Mouse (Mus musculus) cerebellum, postnatal 14 days (tissue): Measurements from ENCODE around the gene Kif24.
A peak's percentile ranks its signal among the peaks of the same experiment; 100 is the strongest.
"Not testable (repeated sequence)": the region's sequence is repeated elsewhere in the genome, so short reads cannot be mapped to it uniquely, and the experiment has no call there.

Experiments used
- DNase-seq, 2 experiments: peaks; one replicate each; pipeline ENCODE4 v3.0.0; 2021; ENCODE audit warnings: mixed read lengths in 2 of 2

The Kif24 gene

DNA sequence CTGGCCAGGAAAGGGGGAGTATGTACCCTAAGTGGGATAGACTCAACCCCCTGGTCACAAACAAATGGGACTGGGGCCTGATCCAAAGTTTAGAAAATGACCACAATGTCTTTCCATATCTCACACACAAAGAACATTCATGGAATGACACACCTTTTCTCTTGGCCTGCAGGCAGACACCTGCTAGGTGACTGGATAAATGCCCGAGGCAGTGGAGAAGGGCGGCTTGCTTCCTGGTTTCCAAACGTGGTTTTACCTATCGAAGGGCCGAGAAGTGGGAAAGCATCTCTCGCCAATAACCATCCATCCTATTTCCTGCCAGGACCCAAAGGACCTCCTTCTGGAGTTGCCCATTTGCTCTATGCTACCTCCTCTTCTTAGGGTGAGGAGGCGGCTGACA lies 28.3 kb upstream of the Kif24 start:
- peak; percentile 71 to 75 for DNase-seq

DNA sequence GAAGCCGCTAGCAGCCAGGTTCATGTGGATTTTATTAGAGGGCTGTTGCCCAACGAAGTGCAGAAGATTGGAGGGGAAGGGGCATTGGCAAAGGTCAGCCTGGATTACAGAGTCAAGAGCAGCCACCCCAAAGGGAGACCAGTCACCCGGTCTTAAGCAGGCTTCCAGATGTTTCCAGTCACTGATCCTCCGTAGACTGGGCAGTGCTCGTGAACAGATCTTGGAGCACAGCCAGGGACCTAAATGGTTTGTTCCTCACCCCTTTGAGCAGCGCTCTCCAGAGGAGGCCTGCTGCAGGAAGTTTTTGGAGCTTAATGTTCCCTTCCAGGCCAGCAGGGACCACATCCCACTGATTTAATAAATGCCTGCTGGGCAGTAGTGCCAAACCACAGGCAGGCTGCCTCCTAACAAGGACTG lies 16.9 kb upstream of the Kif24 start:
- DNase-seq: peak in 1 of 2 experiments; percentile 26

DNA sequence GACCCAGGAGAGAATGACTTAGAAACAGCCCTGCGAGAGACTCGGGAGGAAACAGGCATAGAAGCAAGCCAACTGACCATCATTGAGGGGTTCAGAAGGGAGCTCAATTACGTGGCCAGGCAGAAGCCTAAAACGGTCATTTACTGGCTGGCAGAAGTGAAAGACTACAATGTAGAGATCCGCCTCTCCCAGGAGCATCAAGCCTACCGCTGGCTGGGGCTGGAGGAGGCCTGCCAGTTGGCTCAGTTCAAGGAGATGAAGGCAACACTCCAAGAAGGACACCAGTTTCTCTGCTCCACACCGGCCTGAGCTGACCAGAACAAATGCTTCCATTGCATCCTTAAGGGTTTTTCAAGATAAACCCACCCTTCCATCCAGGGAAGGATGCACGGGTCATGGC lies 15.6 kb upstream of the Kif24 start:
- peak; percentile 58 to 60 for DNase-seq

DNA sequence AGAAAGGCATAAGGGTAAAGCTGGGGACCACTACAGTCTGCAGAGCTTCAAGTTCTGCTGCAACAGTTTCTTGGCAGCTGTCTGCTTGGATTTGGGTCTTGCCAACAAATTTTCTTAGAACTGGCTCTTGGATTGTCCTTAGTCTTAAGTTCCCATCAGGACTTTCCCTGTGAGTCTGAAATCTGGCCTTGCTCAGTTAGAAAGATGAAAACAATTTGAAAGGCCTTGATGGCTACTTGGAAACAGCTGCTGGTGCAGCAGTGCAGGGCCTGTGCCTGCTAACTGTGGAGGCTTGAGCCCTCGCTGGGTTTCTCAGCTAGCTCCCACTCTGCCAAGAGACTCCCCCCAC lies 14.7 kb upstream of the Kif24 start:
- no peak for DNase-seq

DNA sequence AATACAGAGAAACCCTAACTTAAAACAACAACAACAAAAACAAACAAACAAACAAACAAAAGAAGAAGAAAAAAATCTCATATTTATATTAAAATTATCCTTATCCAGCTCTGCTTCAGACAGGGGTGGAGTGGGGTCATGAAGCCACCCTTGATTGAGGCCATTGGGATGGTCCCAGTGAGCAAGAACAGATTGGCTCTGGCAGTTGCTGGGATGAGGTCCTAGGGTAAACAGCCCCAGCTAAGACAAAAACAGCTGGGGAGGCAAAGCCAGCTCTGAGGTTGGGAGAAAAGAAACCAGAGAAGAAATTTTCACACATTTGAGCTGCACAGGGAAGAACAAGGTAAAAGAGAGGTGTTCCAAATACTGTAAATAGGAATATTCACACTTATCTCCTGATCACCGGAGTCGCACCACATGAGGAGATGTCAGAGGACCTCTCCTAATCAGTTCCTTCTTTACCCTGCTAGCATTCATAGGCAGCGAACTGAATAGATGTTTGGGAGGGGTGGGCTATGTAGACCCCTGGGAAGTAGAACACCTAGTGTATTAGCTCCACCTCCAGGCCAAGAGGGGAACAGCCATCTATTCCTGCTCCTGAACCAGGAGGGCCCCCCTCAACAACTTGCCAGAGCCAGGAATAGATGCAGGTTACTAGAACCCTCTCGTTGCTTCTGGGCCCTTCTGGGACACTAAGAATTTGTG lies 14.2 kb upstream of the Kif24 start:
- no peak for DNase-seq

DNA sequence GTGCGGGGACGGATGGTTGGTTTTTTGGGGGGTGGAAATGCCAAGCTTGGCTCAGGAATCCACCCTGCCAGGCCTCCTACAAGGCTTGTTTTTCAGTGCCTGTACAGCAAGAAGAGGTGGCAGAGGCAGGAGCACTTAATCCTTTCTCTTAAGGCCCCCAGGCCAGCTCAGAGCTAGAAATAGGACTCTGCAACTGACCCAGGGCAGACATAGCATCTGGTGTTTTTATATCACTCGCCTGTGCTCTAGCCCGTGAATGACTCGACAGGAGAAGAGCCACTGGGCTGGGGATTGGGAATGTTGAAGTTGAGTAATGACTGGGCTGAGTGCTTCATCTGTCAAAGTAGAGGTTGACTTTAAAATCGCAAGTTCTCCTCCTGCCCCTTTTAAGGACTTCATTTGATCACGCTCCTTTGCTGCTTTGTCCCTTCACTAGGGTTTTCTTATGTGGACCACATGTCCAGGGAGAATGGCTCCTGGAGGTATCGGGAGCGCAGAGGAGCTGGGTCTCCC lies 13.0 kb upstream of the Kif24 start:
- no peak for DNase-seq

DNA sequence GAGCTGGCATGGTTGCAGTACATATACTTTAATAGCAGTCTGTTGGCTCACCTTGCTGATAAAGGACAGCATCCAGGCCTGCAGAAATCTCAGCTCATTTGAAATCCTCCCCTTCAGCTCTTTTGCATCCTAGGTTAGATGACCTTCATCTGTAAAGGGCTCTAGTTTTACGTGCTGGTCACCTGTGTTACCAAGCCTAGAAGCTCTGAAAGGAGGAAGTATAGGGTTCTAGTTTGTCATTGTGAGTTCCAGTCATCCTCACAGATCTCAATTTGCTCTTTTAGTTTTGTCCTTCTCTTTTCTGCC lies 6.7 kb upstream of the Kif24 start:
- no peak for DNase-seq

DNA sequence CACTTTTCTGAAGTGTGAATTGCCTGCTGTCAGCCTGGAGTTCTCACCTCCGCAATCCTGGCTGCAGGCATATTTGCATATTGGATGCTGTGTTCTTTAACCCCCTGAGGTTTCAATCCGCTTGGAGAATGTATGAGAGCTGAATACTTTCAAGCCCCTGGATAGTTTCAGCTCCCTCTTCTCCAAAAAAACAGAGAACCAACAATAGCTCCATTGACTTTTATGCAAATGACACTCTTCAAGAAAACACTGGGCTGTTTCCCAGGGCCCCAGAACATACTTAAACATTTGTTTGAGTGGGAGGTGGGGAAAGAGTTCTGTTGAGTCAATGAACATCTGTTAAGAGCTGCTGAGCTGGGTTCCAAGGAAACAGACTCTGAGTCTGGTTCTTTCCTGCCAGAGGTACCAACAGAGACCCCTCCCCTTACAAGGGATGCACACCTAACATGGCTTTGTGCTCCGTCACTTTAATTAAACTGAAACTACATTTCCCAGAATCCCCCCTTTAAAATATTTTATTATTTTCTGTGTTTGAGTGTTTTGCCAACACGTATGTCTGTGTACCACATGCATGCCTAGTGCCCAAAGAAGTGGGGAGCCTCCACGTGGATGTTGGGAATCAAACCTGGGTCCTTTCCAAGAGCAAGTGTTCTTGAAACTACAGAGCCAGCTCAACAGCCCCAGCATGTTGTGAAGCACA lies 6.1 kb upstream of the Kif24 start:
- DNase-seq: peak; percentile 60

DNA sequence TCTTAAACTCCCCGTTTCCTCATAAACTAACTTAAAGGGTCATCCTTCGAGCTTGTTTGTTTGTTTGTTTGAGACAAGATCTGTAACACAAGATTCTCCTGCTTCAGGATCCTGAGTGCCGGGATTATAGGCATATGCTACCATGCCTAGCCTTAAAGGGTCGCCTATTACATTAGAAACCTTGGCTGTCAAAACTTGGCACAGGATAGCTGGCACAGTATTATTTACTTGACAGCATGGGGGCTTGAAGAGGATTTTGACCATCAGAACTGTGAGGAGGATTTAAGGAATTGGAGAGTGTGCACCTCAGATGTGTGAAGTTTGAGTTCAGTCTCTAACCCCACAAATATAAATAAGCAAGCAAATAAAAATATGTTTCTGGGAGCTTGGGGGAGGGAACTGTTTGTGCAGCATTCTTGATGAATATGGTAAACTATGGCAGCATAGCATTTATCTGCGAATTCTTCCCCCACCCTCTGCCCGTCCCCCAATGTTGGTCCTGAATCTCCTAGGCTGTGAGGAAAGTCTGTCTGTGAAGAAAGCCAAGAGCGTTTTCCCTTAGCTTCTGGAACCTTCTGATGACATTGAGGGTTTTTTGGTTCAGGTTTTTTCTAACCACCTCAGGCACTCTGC lies 5.5 kb upstream of the Kif24 start:
- DNase-seq: peak; percentile 45 to 51

DNA sequence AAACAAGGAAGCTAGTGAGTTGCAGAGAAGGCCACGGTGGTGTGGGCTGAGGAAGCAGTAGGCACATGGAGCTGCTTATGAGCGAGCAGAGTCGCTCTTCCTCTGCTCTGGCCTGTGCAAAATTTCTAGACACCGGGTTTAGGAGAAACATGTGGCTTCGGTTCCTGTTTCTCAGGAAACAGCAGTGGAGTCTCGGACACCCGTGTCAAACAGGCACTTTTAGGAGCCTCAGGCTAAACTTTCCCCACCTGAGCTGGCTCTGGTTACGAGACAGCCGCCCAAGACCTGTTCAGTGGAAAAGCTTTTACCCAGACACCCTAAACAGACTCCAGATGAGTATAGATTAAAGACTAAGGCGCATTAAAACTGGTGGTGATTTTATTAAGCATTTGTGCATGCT lies 4.5 kb upstream of the Kif24 start:
- DNase-seq: no peak

DNA sequence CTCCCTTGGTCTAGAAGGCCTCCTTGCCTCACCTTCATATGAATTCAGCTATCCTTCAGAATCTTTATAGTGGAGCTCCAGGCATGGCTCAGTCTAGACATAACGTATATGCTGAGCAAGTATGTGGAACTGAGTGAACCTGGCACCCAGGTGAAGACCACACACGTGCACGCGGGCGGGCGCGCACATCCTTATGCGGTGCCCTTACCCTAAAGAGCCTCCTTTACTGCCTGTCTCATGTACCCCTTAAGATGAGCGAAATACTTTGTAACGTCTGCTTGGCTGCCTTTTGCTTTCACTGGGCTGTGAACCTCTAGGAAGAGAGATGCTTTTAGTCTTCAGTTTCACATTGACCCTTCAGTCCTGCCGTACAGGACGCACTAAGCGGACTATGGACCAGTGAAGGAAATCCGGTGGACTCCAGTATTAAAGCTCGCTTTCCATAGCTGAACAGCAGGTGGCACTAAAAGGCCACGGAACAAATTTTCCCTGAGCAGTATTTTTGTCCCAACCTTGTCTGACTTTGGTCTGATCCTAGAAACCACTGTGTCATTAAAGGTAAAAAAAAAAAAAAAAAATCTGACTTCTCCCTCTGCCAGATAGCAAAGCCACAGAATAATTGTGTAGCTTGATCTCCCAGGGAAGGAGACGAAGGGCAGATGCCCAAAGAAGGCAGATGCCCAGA lies 3.9 kb upstream of the Kif24 start:
- peak; percentile 81 to 84 for DNase-seq

DNA sequence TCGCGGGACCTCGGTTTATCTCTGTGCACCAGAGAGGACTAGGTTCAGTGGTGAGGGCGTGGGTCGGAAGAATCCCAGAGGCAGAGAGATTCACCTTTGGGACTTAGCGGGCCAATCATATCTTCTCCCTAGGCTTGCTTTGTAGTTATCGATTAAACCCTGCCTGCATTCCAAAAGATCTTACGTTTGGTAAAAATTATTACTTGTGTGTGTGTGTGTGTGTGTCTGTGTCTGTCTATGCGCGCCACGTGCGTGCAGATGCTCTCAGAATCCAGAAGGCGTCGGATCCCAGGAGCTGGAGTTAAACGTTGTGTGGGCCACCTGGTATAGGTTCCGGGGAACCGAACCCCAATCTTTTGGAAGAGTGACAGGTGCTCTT lies 589 bp upstream of the Kif24 start:
- DNase-seq: peak in 1 of 2 experiments; percentile 33

DNA sequence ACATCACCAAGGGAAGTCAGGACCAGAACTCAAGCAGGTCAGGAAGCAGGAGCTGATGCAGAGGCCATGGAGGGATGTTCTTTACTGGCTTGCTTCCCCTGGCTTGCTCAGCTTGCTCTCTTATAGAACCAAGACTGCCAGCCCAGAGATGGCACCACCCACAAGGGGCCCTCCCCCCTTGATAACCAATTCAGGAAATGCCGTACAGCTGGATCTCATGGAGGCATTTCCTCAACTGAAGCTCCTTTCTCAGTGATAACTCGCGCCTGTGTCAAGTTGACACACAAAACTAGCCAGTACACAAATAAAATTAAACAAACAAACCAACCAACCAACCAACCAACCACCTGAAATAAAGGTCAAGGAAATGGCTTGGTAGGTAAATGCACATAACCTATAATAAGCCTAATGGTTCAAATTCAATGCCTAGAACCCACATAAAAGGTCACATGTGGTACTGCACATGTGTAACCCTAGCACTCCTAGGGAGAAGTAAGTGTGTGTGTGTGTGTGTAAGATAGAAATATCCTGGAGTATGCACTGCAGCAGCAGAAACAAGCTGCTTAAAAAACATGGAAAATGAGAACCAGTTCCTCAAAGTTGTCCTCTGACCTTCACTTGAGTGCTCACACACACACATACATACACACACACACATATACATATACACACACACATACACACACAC lies 1.5 kb downstream of the Kif24 start:
- DNase-seq: not testable (repeated sequence)

DNA sequence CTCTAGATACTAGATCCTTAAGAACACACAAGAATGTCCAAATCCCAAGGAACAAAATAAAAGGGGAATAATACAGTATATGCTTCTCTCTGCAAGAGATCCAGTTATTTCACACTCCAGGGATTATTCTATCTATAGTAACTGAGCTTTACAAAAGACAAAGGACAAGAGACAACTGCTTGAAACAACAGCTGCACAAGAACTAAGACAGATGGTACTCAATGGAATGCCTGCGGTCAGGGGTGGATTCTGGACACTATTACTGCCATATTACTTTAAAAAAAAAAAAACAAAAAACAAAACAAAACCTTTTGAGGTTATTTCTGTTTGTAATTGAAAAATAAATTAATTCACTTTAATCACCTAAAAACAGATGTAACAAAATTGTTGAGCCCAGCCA lies 4.0 kb downstream of the Kif24 start:
- DNase-seq: no peak

DNA sequence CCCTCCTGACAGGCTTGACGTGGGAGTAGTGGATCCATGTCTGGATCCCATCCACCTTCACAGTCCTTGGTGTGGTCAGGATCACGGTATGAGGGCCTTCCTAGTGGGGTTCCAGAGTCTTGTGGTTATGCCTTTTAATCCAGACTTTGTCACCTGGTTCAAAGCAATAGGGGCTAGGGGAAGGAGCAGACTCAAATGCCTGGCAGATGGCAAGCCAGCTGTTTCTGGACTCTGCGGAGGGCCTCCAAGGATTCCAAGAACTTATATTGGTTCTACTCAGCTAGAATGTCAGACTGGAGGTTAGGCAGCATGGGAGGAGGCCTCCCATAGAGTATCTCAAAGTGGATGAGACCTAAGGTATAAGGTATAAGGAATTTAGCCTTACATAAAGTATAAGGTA lies 17.1 kb downstream of the Kif24 start:
- no peak for DNase-seq

DNA sequence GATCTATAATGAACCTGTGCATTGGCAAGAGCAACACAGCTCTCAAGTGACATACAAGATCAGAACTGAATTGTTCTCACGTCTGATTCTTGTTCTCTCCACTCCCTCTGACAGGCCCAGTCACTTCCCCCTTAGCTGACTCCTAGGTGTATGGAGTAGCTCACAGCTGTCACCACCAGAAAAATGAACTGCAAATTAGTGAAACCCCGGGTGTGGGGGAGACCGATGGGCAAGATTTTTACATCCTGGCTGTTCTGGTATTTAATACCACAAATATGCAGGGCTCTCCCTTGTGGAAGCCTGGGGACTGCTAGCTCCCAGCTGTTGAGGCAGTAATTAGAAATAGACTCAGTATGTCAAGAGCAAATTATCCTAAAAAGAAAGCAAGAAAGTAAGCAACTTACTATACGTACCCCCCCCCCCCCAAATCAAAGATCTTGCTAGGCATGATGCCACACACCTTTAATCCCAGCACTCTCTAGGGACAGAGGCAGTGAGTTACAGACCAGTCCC lies 21.8 kb downstream of the Kif24 start:
- no peak for DNase-seq

DNA sequence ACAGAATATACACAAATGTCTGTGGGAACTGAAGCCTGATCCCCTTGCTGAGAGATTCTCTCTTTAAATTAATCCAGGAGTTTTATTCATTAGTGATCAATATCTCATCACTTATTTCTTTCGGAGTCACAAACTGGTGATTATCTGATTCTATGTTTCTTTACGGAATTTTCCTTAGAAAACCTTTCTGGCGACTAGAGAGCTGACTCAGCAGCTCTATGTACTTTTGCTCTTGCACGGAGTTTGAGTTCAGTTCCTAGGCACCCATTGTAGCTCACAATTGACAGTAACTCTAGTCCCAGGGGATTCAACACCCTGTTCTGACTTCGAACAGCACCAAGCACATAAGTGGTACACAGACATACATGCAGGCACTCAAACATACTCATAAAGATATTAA lies 25.8 kb downstream of the Kif24 start:
- DNase-seq: no peak

DNA sequence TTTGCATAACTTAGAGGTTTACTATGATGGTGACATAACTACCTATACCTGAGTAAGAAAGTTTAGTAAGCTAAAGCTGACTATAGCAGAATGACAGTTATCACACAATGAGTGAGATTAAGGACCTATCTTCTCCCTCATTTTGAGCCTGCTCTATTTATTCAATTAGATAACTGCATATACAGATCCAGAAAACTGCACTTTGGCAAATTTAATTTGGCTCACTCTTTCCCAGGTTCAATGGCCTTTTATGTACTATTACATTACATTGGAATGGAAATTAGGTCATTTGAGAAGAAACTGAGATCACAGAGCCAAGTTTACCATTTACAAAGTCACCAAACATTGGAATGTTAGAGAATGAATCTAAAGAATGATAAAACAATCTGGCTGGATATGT lies 47.7 kb downstream of the Kif24 start:
- DNase-seq: no peak

DNA sequence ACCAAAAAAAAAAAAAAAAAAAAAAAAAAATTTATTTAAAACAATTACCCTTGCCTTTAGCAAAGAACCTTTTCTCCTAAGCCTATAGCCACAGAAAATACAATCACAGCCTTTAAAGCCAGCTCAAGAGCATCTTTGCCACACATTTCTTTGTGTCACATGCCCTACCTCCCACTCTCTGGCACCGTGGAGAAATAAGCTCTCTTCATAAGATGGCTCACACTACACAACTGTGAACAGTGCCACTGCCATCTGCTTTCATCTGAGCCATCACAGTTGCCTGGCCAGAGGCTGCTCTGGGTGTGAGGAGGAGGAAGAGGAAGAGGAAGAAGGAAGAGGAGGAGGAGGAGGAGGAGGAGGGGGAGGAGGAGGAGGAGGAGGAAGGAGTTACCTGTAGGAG lies 55.3 kb downstream of the Kif24 start:
- no peak for DNase-seq

DNA sequence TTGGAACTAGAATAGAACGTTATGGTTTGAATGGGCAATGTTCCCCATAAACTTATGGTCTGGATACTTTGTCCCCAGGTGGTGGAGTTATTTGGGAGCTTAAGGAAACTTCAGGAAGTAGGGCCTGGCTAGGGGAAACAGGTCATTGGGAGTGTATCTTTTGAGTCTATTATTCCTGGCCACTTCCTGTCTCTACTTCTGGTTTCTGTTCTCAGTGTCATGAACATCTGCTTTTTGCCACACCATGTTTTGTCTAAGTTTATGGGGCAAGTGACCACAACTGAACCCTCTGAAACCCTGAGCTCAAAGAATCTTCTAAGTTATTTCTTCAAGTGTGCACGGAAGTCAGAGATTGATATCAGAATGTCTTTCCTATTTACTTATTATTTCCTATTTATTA lies 57.3 kb downstream of the Kif24 start:
- DNase-seq: no peak

DNA sequence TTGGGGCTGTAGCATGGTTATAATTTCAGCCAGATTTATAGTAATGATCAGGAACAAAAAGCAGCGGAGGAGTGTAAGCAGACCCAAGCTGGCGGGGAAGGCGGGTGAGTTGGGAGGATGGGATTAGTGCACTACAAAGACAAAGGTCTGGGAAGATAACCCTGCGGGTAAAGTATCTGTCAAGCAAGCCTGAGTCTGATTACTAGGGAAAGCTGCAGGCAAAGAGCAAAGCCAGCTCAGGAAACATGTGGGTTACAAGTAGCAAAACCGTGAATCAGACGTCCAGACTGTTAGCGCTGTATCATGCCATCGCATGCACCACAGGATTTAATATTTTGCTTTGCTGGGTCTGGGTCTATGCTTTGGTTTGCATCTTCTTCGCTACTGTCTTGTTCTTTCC lies 58.1 kb downstream of the Kif24 start:
- no peak for DNase-seq

DNA sequence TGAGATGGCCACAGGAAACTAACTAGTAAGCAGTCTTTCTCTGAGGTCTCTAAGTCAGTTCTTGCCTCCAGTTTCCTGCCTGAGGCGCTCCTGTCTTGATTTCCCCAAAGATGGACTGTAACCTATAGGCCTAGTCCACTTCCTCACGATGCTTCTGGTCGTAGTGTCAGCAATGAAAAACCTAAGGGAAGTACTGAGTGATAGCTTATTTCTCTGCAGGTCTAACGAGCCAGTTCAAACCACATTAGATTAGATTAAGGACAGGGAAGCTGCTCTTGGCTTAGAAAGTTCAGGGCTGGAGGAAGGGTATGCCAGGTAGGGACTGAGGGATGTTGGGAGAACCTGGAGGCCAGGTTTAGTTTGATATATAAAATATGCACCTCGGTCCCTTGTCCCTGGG lies 63.1 kb downstream of the Kif24 start:
- no peak for DNase-seq

DNA sequence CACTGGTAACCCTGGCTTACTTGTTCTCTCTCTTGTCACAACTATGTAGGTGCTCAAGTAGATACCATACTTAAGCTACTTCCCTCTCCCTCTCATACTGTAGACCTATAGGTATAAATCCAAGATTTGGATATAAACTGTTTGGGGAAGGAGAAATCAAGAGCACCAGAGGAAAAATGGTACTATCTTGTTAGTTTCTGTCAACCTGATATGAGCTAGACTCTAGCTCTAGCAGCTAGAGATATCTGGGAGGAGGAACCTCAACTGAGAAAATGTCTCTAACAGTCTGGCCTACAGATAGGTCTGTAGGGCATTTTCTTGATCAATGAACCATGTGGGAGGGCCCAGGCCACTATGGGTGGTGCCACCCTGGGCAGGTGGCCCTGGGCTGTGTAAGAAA lies 63.5 kb downstream of the Kif24 start:
- DNase-seq: no peak
